Mouse (Mus musculus) lung, postnatal 0 days (tissue): ENCODE results near the gene Sdccag8. TPM values are rescaled to one million over a fixed set of nuclear protein-coding genes. Genes with fewer than 3 reads are reported as not detected.

Experiments
- ATAC-seq: fragments of 200-750 bp; cut with Nextera tagmentation; 2 replicates; pipeline ENCODE4 v1.8.0; 2017; ENCODE audit warnings: moderate library complexity
- DNase-seq: peaks from one replicate; pipeline ENCODE4 v3.0.0-alpha.2; 2016; ENCODE audit warnings: low spot score
- H3K27ac ChIP-seq: fragments of 300-500 bp; sonication (generic); 2 replicates; pipeline ENCODE4 v1.5.1; 2014; ENCODE audit warnings: antibody characterized with exemption, mild to moderate bottlenecking, low read length, mixed read lengths
- H3K27me3 ChIP-seq: fragments of 300-500 bp; sonication (generic); replicated peaks from 2 replicates; pipeline ENCODE4 v1.6.1; 2014; ENCODE audit warnings: low read length, mixed read lengths; ENCODE audit not compliant: insufficient read depth
- H3K36me3 ChIP-seq: fragments of 300-500 bp; sonication (generic); 2 replicates; pipeline ENCODE4 v1.6.1; 2014; ENCODE audit warnings: low read length, mixed read lengths; ENCODE audit not compliant: insufficient read depth
- H3K4me1 ChIP-seq: fragments of 300-500 bp; sonication (generic); 2 replicates; pipeline ENCODE4 v1.6.1; 2014; ENCODE audit warnings: antibody characterized with exemption, low read depth, low read length, mixed read lengths; ENCODE audit not compliant: insufficient read depth
- H3K4me2 ChIP-seq: fragments of 300-500 bp; sonication (generic); replicated peaks from 2 replicates; pipeline ENCODE4 v1.6.1; 2014; ENCODE audit warnings: low read depth, mild to moderate bottlenecking, low read length, moderate library complexity, mixed read lengths
- H3K4me3 ChIP-seq: fragments of 300-500 bp; sonication (generic); 2 replicates; pipeline ENCODE4 v1.5.1; 2014; ENCODE audit warnings: low read depth, low read length
- H3K9ac ChIP-seq: fragments of 300-500 bp; sonication (generic); replicated peaks from 2 replicates; pipeline ENCODE4 v1.6.1; 2014; ENCODE audit warnings: low read depth, mild to moderate bottlenecking
- H3K9me3 ChIP-seq: fragments of 300-500 bp; sonication (generic); 2 replicates; pipeline ENCODE4 v1.6.1; 2016; ENCODE audit warnings: low read length, mixed read lengths
- CTCF ChIP-seq: IDR thresholded peaks from 2 replicates; pipeline ENCODE4 v1.5.1; 2016; ENCODE audit warnings: antibody characterized with exemption, mild to moderate bottlenecking
- EP300 ChIP-seq: IDR thresholded peaks from 2 replicates; pipeline ENCODE4 v1.6.1; 2016; ENCODE audit warnings: antibody characterized with exemption, mild to moderate bottlenecking, control low read depth
- WGBS: fragments of 180-500 bp; shearing (Covaris S2); extraction: QIAGEN DNeasy Blood & Tissue Kit; methylation state at CpG from one replicate; pipeline ENCODE4 v1.1.7; 2014; 5-methylcytosine and 5-hydroxymethylcytosine counted together
- polyA plus RNA-seq: library from polyadenylated mRNA; unstranded; fragments of >200 nt; fragmentation: Nextera tagmentation; extraction: Ambion mirVana; gene quantifications from 2 replicates; pipeline ENCODE4 v1.2.1, GENCODE M21; 2015

Sdccag8 gene
- 14.5 and 15.9 TPM in 2 replicates for polyA plus RNA-seq

DNA sequence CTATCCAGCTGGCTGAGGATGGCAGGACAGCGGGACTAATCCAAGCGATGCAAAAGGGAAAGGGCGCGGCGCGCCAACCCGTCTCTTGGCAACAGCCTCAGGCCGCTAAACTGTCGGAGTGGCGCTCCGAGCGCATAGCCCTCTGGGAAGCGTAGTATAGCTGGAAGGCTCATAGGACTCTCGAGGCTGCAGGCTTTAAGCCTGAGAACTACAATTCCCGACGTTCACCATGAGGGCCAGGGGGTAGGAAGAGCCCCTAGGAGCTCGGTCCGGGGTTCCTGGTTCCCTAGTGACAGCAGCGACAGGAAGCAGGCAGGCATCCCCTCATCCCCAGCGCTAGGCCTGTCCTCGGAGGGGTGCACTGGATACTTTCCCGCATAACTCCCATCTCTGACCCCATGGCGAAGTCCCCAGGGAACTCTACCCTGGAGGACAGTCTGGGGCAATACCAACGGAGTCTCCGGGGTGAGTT lies at the start of gene Sdccag8:
Gene Sdccag8, plus strand, starts transcription at position 70 of the 472 bp plus-strand sequence.
- Histone ChIP-seq H3K4me1 (peaks cover 4% of the 10 kb centered on the region; the same call in 1 of the 2 replicates), H3K4me3 (peak within 1 kb of the TSS; percentile 97), H3K4me2 (peak within 1 kb of the TSS; percentile 68), H3K27me3 (no peaks in the 10 kb centered on the region), H3K9me3 (no peaks in the 10 kb centered on the region), H3K27ac (peak within 1 kb of the TSS; percentile 95), H3K36me3 (no peaks in the 10 kb centered on the region), H3K9ac (peak within 1 kb of the TSS; percentile 68)
- ATAC-seq, result peak; percentile 95
- DNase-seq, result peak; percentile 99
- under 1% methylated on average over 25 of the region's 25 CpGs for WGBS
- TF ChIP-seq EP300 (no peak), CTCF (peak; percentile 24; the same call in 1 of the 2 replicates)

DNA sequence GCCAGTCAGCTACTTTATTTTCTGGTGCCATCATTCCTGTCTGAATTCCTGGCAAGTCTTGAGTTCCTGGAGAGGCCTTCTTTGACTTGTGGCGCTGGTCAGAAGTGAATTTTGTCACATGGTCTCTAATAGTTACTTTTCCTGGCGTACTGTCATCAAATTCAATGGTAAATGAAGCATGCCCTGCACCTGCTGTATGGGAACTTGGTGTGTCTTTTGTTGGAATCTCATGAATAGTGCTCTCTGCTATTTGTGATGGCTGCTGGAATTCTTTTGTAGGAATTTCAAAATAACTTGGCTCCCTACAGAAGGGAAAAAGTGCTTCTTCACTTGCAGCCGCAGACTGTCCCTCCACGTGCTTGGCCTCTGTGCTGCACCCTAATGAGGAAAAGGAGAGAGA lies 39.9 kb upstream of the Sdccag8 start:
- Histone ChIP-seq H3K27ac (no peak overlapping the region), H3K4me1 (no peaks in the 10 kb centered on the region), H3K4me2 (no peak overlapping the region), H3K9ac (no peak overlapping the region), H3K4me3 (no peak overlapping the region), H3K27me3 (no peaks in the 10 kb centered on the region), H3K9me3 (no peaks in the 10 kb centered on the region), H3K36me3 (peaks cover 3% of the 10 kb centered on the region; the same call in 1 of the 2 replicates)
- 81% methylated on average over 4 of the region's 4 CpGs for WGBS
- no peak for TF ChIP-seq EP300
- TF ChIP-seq CTCF, result no peak
- ATAC-seq (no peak), DNase-seq (no peak)

DNA sequence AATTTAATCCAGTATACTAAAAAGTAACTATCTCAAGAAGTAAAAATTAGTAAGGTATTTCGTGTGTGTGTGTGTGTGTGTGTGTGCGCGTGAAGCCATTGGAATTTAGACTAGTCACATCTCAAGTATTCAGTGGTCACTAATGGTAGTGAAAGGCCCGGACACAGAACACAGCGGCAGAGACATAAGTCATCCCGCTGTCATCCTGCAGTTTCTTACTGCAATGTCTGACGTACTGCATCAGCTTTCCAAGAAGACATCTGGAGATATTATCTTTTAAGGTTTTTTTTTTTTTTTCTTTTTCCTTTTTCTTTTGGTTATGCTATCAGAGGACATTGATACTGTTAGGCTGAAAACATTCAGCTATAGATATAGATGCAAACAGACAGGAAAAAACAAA lies 25.1 kb upstream of the Sdccag8 start:
- H3K4me2 ChIP-seq, result no peak overlapping the region
- H3K9me3 ChIP-seq, result no peaks in the 10 kb centered on the region
- peaks cover 5% of the 10 kb centered on the region; the same call in 1 of the 2 replicates for H3K36me3 ChIP-seq
- ATAC-seq, result no peak
- TF ChIP-seq EP300, result no peak
- TF ChIP-seq CTCF, result no peak
- no peak overlapping the region for H3K9ac ChIP-seq
- WGBS, result 84% methylated on average over 7 of the region's 7 CpGs
- no peaks in the 10 kb centered on the region for H3K27me3 ChIP-seq
- no peaks in the 10 kb centered on the region for H3K4me1 ChIP-seq
- DNase-seq, result no peak
- H3K27ac ChIP-seq, result no peak overlapping the region
- no peak overlapping the region for H3K4me3 ChIP-seq

DNA sequence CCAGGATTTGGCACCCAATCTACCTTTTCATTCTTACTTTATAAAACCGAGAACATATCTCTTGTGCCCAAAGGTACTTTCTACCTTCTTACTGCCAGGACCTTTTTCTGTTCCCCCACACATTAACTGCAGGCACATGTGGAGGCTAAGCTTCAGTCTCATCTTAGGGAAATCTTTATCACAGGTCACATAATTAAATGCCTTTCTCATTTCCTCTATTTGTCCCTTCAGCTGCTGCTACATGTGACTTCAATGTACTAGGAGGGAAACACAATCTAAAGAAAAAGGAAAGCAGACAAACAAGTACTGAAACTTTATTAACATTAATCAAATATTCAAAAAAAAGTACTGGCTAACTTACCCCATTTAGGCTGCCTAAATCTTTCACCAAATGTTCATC lies 22.3 kb upstream of the Sdccag8 start:
- 84% methylated on average over 1 of the region's 1 CpGs for WGBS
- ATAC-seq (no peak), DNase-seq (no peak)
- Histone ChIP-seq H3K9ac (no peak overlapping the region), H3K4me3 (no peak overlapping the region), H3K4me1 (no peaks in the 10 kb centered on the region), H3K9me3 (no peaks in the 10 kb centered on the region), H3K27me3 (no peaks in the 10 kb centered on the region), H3K36me3 (peaks cover 5% of the 10 kb centered on the region; the same call in 1 of the 2 replicates), H3K27ac (no peak overlapping the region), H3K4me2 (no peak overlapping the region)
- TF ChIP-seq CTCF (no peak), EP300 (no peak)

DNA sequence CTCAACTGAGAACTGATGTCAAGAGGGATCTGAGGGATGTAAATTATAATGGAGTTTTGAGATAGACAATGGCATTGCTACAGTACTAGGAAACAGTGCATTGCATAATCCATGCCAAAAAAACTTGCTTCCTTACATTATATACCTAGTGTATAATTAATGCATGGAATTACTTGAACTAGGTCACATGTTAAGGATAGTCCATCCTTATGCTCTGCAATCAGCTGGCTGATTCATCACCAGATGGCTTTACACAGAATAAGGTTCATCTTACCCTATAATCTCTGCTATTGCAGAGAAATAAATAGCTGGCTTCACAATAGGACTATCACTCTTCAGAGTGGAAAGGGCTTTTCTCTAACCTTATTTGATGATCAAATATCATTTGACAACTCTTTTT lies 15.8 kb upstream of the Sdccag8 start:
- H3K4me3 ChIP-seq, result no peak overlapping the region
- DNase-seq (no peak), ATAC-seq (no peak)
- H3K27me3 ChIP-seq, result no peaks in the 10 kb centered on the region
- no peaks in the 10 kb centered on the region for H3K4me1 ChIP-seq
- no peak overlapping the region for H3K27ac ChIP-seq
- H3K9me3 ChIP-seq, result no peaks in the 10 kb centered on the region
- TF ChIP-seq CTCF (no peak), EP300 (no peak)
- H3K9ac ChIP-seq, result no peak overlapping the region
- no peaks in the 10 kb centered on the region for H3K36me3 ChIP-seq
- no peak overlapping the region for H3K4me2 ChIP-seq

DNA sequence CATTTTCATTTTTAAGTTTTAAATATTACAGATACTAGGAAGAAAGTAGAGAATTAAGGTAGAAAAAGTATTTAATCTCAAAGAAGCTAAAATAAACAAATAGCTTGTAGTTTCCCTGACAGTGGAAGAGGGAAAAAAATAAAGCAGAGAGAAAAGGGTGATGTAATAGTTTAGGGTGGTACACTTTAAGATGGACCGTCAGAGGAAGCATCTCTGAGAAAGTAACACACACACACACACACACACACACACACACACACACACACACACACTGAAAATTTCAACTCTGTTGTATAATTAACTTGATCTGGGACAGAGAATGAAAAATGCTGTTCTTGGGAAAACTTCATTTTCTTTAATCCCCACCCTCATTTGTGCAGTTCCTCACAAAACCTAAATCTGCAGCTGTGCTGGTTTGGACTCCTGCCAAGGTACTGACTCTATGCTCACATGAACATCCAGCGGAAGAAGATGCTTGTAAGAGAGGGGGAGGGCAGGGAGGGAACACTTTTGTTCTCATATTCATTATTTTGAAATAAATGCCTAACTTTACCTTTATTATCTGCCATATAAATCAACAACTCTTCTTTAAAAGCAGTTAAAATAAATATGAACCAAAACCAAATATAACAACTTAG lies 13.6 kb upstream of the Sdccag8 start:
- Histone ChIP-seq H3K27me3 (no peaks in the 10 kb centered on the region), H3K9ac (no peak overlapping the region), H3K4me2 (no peak overlapping the region), H3K36me3 (no peaks in the 10 kb centered on the region), H3K4me3 (no peak overlapping the region), H3K27ac (no peak overlapping the region), H3K4me1 (no peaks in the 10 kb centered on the region), H3K9me3 (no peaks in the 10 kb centered on the region)
- ATAC-seq, result peak; percentile 68
- TF ChIP-seq CTCF (no peak), EP300 (peak; percentile 46)
- 8% methylated on average over 2 of the region's 2 CpGs for WGBS
- peak; percentile 83 for DNase-seq
